Mouse (Mus musculus) ES-Bruce4 (cell line): ENCODE results near the gene Slc2a3. TPM values are rescaled to one million over a fixed set of nuclear protein-coding genes. Genes with fewer than 3 reads are reported as not detected.
A peak's percentile ranks its signal among the peaks of the same experiment; 100 is the strongest.

Source experiments
- H3K27ac ChIP-seq: 2 replicates; pipeline ENCODE4 v1.5.1; 2012; ENCODE audit warnings: low read length, inconsistent platforms; ENCODE audit not compliant: insufficient read depth
- H3K27me3 ChIP-seq: 2 replicates; pipeline ENCODE4 v1.6.1; 2012; ENCODE audit warnings: mild to moderate bottlenecking, low read length, inconsistent platforms; ENCODE audit not compliant: control insufficient read depth, poor library complexity, insufficient read depth, severe bottlenecking
- H3K36me3 ChIP-seq: 2 replicates; pipeline ENCODE4 v1.6.1; 2012; ENCODE audit warnings: inconsistent platforms, mild to moderate bottlenecking, low read length, moderate library complexity; ENCODE audit not compliant: control insufficient read depth, poor library complexity, insufficient read depth, severe bottlenecking
- H3K4me1 ChIP-seq: one replicate; pipeline ENCODE4 v1.8.1; 2011; ENCODE audit warnings: low read length; ENCODE audit not compliant: control insufficient read depth, insufficient read depth
- H3K4me3 ChIP-seq: 2 replicates; pipeline ENCODE4 v1.5.1; 2011; ENCODE audit warnings: low read depth, mild to moderate bottlenecking, low read length
- H3K9ac ChIP-seq: 2 replicates; pipeline ENCODE4 v1.6.1; 2012; ENCODE audit warnings: low read depth, mild to moderate bottlenecking, inconsistent platforms; ENCODE audit not compliant: poor library complexity, severe bottlenecking
- H3K9me3 ChIP-seq: replicated peaks from 2 replicates; pipeline ENCODE4 v1.6.1; 2012; ENCODE audit warnings: mild to moderate bottlenecking, low read length, inconsistent platforms; ENCODE audit not compliant: control insufficient read depth, poor library complexity, insufficient read depth, severe bottlenecking
- CTCF ChIP-seq: IDR thresholded peaks from one replicate; pipeline ENCODE4 v1.8.1; 2011; ENCODE audit warnings: low read depth, low read length
- EP300 ChIP-seq: IDR thresholded peaks from 2 replicates; pipeline ENCODE4 v1.6.1; 2011; ENCODE audit warnings: low read depth, low read length; ENCODE audit not compliant: insufficient read depth
- POLR2A ChIP-seq: IDR thresholded peaks from one replicate; pipeline ENCODE4 v1.8.1; 2011; ENCODE audit warnings: low read length; ENCODE audit not compliant: insufficient read depth
- polyA plus RNA-seq: library from polyadenylated mRNA; stranded (reverse); fragments of >200 nt; gene quantifications from 2 replicates; pipeline ENCODE4 v1.2.4, GENCODE M21; 2011; ENCODE audit warnings: low read depth; ENCODE audit not compliant: missing spikeins, insufficient read depth, insufficient read length

Slc2a3 gene
- polyA plus RNA-seq, 1 experiment = 1,686 TPM

DNA sequence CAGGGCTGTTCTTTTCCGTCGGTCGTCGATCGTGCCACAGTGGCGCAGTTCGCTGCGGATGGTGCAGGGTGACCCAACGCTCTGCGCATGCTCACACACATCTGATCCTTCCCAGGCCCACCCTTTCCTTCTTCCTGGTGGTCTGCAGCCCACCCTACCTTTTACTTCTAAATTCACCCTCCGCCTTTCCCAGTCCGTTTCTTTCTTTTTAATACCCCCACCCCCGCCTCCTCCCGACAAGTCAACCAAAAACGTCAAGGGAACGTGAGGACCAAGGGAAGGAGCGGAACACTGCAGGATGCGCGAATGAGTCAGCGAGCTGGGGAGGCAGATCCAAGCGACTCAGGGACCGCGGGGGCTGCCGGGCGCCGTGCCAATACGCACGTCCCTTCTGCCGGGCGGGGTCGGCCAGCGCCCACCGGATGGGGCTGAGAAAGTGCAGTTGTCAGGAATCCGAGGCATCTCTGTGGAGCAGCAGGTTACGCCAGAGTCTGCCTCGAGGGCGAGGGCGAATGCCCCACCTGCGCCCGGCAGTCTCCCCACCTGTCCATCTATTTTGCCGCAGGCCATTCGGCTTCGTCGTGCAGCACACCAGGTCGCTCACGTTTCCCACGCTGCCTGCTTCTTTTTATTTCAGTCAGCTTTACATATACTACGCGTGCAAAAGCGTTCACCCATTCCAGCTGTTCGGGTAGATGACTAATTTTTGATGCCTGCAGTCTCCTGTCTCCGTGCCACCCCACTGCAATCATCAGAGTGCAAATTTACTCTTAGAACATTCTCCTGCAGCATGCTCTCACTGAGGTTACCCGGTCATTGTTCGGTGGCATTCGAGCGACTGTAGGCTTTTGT, 36.8 kb downstream of the Slc2a3 start:
- peak overlapping the region; percentile 97 for H3K27ac ChIP-seq

DNA sequence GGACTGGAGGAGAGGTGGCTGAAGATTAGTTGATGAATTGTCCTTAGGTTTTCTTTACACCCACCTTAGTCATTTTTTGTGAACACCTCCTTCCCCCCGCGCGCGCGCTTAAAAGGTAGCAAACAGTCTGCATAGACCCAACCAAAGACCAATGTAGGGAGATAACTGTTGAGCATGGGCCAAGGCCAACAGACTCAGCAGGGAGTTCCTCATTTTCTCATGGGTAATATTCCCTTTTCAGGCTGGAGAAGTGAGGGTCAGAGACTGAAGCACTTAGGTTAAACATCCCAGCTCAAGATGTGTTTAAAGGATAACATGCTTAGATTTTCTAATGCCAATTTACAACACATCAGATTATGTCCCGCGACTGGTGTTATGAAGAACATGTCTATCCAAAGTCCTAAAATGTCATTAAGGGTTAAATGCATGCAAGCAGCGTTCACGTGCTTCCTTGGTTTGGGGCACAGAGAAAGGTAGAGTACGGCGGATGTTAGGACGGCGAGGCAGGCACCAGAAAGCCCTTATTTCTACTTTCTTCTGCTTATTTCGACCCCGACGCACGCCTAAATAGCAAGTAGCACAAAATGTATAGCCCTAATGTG, 37.5 kb downstream of the Slc2a3 start:
- H3K9me3 ChIP-seq = no peaks in the 10 kb centered on the region
- H3K9ac ChIP-seq = peak overlapping the region; percentile 56
- H3K36me3 ChIP-seq = no peaks in the 10 kb centered on the region
- H3K27me3 ChIP-seq = no peaks in the 10 kb centered on the region
- TF ChIP-seq CTCF = no peak
- no peak for TF ChIP-seq POLR2A
- TF ChIP-seq EP300 = no peak
- H3K4me1 ChIP-seq = peaks cover 6% of the 10 kb centered on the region
- peak overlapping the region; percentile 49 for H3K4me3 ChIP-seq
- peak overlapping the region; percentile 97 for H3K27ac ChIP-seq

More for the DNA sequence above, 36.8 kb downstream of the Slc2a3 start:
- peak overlapping the region; percentile 49 for H3K4me3 ChIP-seq
- H3K27me3 ChIP-seq = no peaks in the 10 kb centered on the region
- H3K36me3 ChIP-seq = no peaks in the 10 kb centered on the region
- peak overlapping the region; percentile 56 for H3K9ac ChIP-seq
- peaks cover 7% of the 10 kb centered on the region for H3K4me1 ChIP-seq
- no peaks in the 10 kb centered on the region for H3K9me3 ChIP-seq
- peak; percentile 100 for TF ChIP-seq EP300
- no peak for TF ChIP-seq POLR2A
- TF ChIP-seq CTCF = no peak

DNA sequence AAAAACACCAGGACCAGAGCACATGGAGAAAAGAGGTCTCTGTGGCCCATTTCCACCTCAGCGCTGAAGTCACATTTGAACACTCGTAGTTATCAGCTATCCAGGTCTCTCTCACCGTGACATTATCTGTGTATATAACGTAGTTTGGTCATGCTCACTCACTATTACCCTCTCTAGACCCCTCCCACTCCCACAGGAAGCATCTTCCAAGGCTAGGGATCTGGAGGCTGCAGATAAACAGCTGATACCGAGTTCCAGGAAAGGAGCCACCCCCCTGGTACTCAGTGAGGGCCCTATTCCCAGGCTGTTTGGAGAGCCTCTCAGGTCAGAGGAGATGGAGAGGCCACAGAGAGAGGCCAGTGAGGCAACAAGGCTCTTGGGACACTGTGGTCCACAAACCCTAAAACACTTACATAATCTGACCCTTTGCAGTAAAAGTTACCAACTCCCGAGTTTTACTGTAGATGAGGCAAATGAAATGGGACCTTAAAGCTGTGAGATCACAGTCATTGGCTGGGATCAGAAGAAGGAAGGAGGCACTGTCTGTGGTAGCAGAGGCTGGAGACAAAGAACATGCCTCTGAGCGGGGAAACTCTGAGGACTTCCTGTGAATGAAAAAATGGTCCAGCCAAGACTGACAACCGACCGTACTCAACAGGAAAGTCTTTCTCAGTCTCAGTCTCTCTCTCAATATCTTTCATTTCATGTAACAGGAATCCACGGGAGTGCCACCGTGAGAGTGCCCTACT, 38.3 kb downstream of the Slc2a3 start:
- Histone ChIP-seq H3K4me3 (peak overlapping the region; percentile 34; the same call in 1 of the 2 replicates), H3K9ac (peak overlapping the region; percentile 56), H3K36me3 (no peaks in the 10 kb centered on the region), H3K27ac (peak overlapping the region; percentile 97), H3K4me1 (peaks cover 6% of the 10 kb centered on the region), H3K27me3 (no peaks in the 10 kb centered on the region), H3K9me3 (no peaks in the 10 kb centered on the region)
- no peak for TF ChIP-seq POLR2A
- 0 out of 2 replicates have a peak, but pooled peaks have one; percentile 11 for TF ChIP-seq EP300
- TF ChIP-seq CTCF = no peak

DNA sequence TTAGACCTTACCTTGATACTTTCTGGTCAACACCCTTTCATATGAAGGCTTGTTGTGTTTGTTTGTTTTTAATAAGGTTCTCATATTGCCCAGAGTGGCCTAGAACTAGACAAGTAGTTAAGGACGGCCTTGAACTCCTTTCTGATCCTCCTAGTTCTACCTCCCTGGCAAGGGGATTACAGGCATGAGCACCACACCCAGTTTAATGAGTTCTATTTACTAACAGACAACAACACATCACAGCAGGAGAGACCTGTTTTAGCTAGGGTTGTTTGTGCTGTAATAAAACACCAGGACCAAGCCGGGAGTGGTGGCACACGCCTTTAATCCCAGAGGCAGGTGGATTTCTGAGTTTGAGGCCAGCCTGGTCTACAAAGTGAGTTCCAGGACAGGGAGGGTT, 39.0 kb downstream of the Slc2a3 start:
- no peak for TF ChIP-seq EP300
- no peak for TF ChIP-seq POLR2A
- no peak for TF ChIP-seq CTCF
- Histone ChIP-seq H3K36me3 (no peaks in the 10 kb centered on the region), H3K9ac (peak overlapping the region; percentile 56), H3K9me3 (no peaks in the 10 kb centered on the region), H3K27me3 (no peaks in the 10 kb centered on the region), H3K4me1 (peaks cover 6% of the 10 kb centered on the region), H3K27ac (peak overlapping the region; percentile 97), H3K4me3 (no peak overlapping the region)

DNA sequence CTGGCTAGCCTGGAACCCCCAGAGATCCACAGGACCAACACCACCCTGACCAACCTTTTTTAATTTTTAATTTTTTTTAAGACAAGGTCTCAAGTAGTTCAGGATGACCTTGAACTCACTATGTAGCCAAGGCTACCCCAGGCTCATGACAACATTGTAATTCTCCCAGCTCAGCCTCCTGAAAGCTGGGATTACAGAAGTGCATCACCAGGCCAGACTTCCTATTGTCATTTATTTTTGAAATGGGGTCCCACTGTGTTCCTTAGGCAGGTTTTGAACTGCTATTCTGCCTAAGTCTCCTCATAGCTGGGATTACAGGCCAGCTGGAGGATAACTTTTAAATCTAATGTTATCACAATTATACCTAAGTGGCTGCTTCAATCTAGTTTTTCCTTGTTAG, 39.5 kb downstream of the Slc2a3 start:
- peaks cover 6% of the 10 kb centered on the region for H3K4me1 ChIP-seq
- no peak for TF ChIP-seq EP300
- TF ChIP-seq POLR2A = no peak
- no peak for TF ChIP-seq CTCF
- peak overlapping the region; percentile 53 for H3K9ac ChIP-seq
- H3K27me3 ChIP-seq = no peaks in the 10 kb centered on the region
- peak overlapping the region; percentile 97 for H3K27ac ChIP-seq
- H3K9me3 ChIP-seq = no peaks in the 10 kb centered on the region
- peak overlapping the region; percentile 40; the same call in 1 of the 2 replicates for H3K4me3 ChIP-seq
- no peaks in the 10 kb centered on the region for H3K36me3 ChIP-seq
